In genomic region chr11:22853477-22854157, GRCm38 (mm10) we compare ENCODE assay signal across 13 mouse cellular contexts. TPM values are rescaled to one million over a fixed set of nuclear protein-coding genes. Genes with fewer than 3 reads are reported as not detected.
A peak's percentile ranks its signal among the peaks of the same experiment; 100 is the strongest.
DNase-seq lines count a peak whose midpoint lies in the region; ATAC-seq and TF ChIP-seq lines count a peak whose summit lies in the region.
"Had no signal": no experiment of that assay in that cellular context is flagged by ENCODE, and none has a peak within 500 bp of the region (broad histone marks: within the 10 kb centered on the region; RNA-seq: fewer than 3 reads in every experiment).

No protein-coding gene starts in this region.

- peak overlapping the region; percentile 12; the same call in 1 of the 2 replicates for H3K27ac ChIP-seq in forebrain, embryonic 11.5 days (ENCODE audit: low read depth, low read length)
- H3K27ac ChIP-seq in forebrain, embryonic 13.5 days = no peak overlapping the region
- peak overlapping the region; percentile 21 for H3K27ac ChIP-seq in lung, postnatal 0 days (ENCODE audit: low read length)
- H3K27ac ChIP-seq in liver, embryonic 13.5 days = peak overlapping the region; percentile 29
- no peak overlapping the region for H3K27ac ChIP-seq in cerebellum, adult 2 months (ENCODE audit: insufficient read depth, low read length)
- H3K27ac ChIP-seq: hindbrain, embryonic 13.5 days; limb, embryonic 12.5 days had no signal

- TF ChIP-seq CTCF in lung, postnatal 0 days (IDR thresholded peaks at IDR 0.05) = no peak
- TF ChIP-seq CTCF in cerebellum, adult 2 months (IDR thresholded peaks at IDR 0.05; ENCODE audit: borderline replicate concordance, insufficient read depth, low read depth, low read length) = no peak

- H3K4me1 ChIP-seq in forebrain, embryonic 11.5 days (replicated peaks; ENCODE audit: control insufficient read depth, insufficient read depth, low read length) = peaks cover 3% of the 10 kb centered on the region; the same call in 1 of the 2 replicates
- H3K4me1 ChIP-seq in forebrain, embryonic 13.5 days = peaks cover 6% of the 10 kb centered on the region
- peaks cover 40% of the 10 kb centered on the region for H3K4me1 ChIP-seq in lung, postnatal 0 days (ENCODE audit: insufficient read depth, low read depth, low read length)
- H3K4me1 ChIP-seq in liver, embryonic 13.5 days (replicated peaks) = peaks cover 92% of the 10 kb centered on the region
- H3K4me1 ChIP-seq in cerebellum, adult 2 months (ENCODE audit: control insufficient read depth, insufficient read depth, low read length) = no peaks in the 10 kb centered on the region

- H3K9ac ChIP-seq in forebrain, embryonic 11.5 days (ENCODE audit: low read length) = no peak overlapping the region
- H3K9ac ChIP-seq in forebrain, embryonic 13.5 days = no peak overlapping the region
- H3K9ac ChIP-seq in lung, postnatal 0 days (replicated peaks; ENCODE audit: low read depth) = no peak overlapping the region
- H3K9ac ChIP-seq in liver, embryonic 13.5 days = 0 out of 2 replicates have a peak overlapping the region, but pooled peaks have one; percentile 2
- H3K9ac ChIP-seq: hindbrain, embryonic 13.5 days; limb, embryonic 12.5 days had no signal

- no peak overlapping the region for H3K4me2 ChIP-seq in forebrain, embryonic 11.5 days (ENCODE audit: low read depth, low read length, severe bottlenecking)
- H3K4me2 ChIP-seq in forebrain, embryonic 13.5 days = no peak overlapping the region
- 0 out of 2 replicates have a peak overlapping the region, but pooled peaks have one; percentile 0 for H3K4me2 ChIP-seq in lung, postnatal 0 days (replicated peaks; ENCODE audit: low read depth, low read length)
- no peak overlapping the region for H3K4me2 ChIP-seq in liver, embryonic 13.5 days
- H3K4me2 ChIP-seq: hindbrain, embryonic 13.5 days; limb, embryonic 12.5 days had no signal

- H3K4me3 ChIP-seq in forebrain, embryonic 11.5 days (ENCODE audit: low read depth, low read length) = no peak overlapping the region
- H3K4me3 ChIP-seq in forebrain, embryonic 13.5 days = no peak overlapping the region
- H3K4me3 ChIP-seq in lung, postnatal 0 days (ENCODE audit: low read depth, low read length) = no peak overlapping the region
- H3K4me3 ChIP-seq in liver, embryonic 13.5 days (replicated peaks) = no peak overlapping the region
- H3K4me3 ChIP-seq in cerebellum, adult 2 months (replicated peaks; ENCODE audit: insufficient read depth, low read depth, low read length) = no peak overlapping the region
- H3K4me3 ChIP-seq: hindbrain, embryonic 13.5 days; layer of hippocampus, adult 2 months; limb, embryonic 12.5 days had no signal

- WGBS in forebrain, embryonic 11.5 days = 68% methylated on average over 2 of the region's 2 CpGs
- 39% methylated on average over 2 of the region's 2 CpGs for WGBS in forebrain, embryonic 13.5 days
- 28% methylated on average over 2 of the region's 2 CpGs for WGBS in lung, postnatal 0 days
- 29% methylated on average over 2 of the region's 2 CpGs for WGBS in liver, embryonic 13.5 days (ENCODE audit: insufficient replicate concordance)
- WGBS in cerebellum, adult 2 months = 77% methylated on average over 2 of the region's 2 CpGs

- no peaks in the 10 kb centered on the region for H3K9me3 ChIP-seq in forebrain, embryonic 11.5 days (ENCODE audit: control insufficient read depth, low read length)
- H3K9me3 ChIP-seq in forebrain, embryonic 13.5 days (replicated peaks) = no peaks in the 10 kb centered on the region
- no peaks in the 10 kb centered on the region for H3K9me3 ChIP-seq in lung, postnatal 0 days (ENCODE audit: low read length)
- no peaks in the 10 kb centered on the region for H3K9me3 ChIP-seq in liver, embryonic 13.5 days (replicated peaks)
- H3K9me3 ChIP-seq: hindbrain, embryonic 13.5 days; limb, embryonic 12.5 days had no signal

- ATAC-seq in forebrain, embryonic 11.5 days (replicated peaks; ENCODE audit: low FRiP score) = no peak
- no peak for ATAC-seq in forebrain, embryonic 13.5 days
- peak; percentile 24; the same call in 1 of the 2 replicates for ATAC-seq in lung, postnatal 0 days
- ATAC-seq in liver, embryonic 13.5 days (ENCODE audit: low read depth) = no peak
- ATAC-seq in erythroid progenitor cell, adult 5-6 weeks (replicated peaks; ENCODE audit: low FRiP score, poor library complexity, severe bottlenecking) = no peak

- no peak for TF ChIP-seq POLR2A in cerebellum, adult 2 months (IDR thresholded peaks at IDR 0.05; ENCODE audit: borderline replicate concordance, insufficient read depth, low read length)

- DNase-seq in forebrain, embryonic 11.5 days (ENCODE audit: low spot score) = no peak
- no peak for DNase-seq in lung, postnatal 0 days (ENCODE audit: low spot score)
- DNase-seq in lung, postnatal 10 days = no peak
- DNase-seq in liver, embryonic 13.5 days = no peak
- DNase-seq in right cerebral cortex, postnatal 10 days (ENCODE audit: low spot score in 2 of 2) = no peak
- DNase-seq in cerebellum, adult 2 months = no peak
- DNase-seq: cerebellum, adult 9-11 months; spleen, adult 18-20 months had no signal

- H3K36me3 ChIP-seq in forebrain, embryonic 11.5 days (ENCODE audit: control insufficient read depth, insufficient read depth, low read length) = no peaks in the 10 kb centered on the region
- H3K36me3 ChIP-seq in forebrain, embryonic 13.5 days (ENCODE audit: poor library complexity, severe bottlenecking) = no peaks in the 10 kb centered on the region
- no peaks in the 10 kb centered on the region for H3K36me3 ChIP-seq in lung, postnatal 0 days (ENCODE audit: insufficient read depth, low read length)
- no peaks in the 10 kb centered on the region for H3K36me3 ChIP-seq in liver, embryonic 13.5 days
- H3K36me3 ChIP-seq: hindbrain, embryonic 13.5 days; limb, embryonic 12.5 days had no signal

- TF ChIP-seq EP300 in lung, postnatal 0 days (IDR thresholded peaks at IDR 0.05) = no peak

- H3K27me3 ChIP-seq in forebrain, embryonic 11.5 days (ENCODE audit: control insufficient read depth, insufficient read depth, low read length) = peaks cover 18% of the 10 kb centered on the region; the same call in 1 of the 2 replicates
- peaks cover 23% of the 10 kb centered on the region for H3K27me3 ChIP-seq in forebrain, embryonic 13.5 days
- H3K27me3 ChIP-seq in lung, postnatal 0 days (replicated peaks; ENCODE audit: insufficient read depth, low read length) = no peaks in the 10 kb centered on the region
- peaks cover 5% of the 10 kb centered on the region; the same call in 1 of the 2 replicates for H3K27me3 ChIP-seq in liver, embryonic 13.5 days
- H3K27me3 ChIP-seq in cerebellum, adult 2 months (ENCODE audit: control insufficient read depth, insufficient read depth, low read length) = peaks cover 1% of the 10 kb centered on the region; the same call in 1 of the 2 replicates

RNA-seq across cellular contexts. Expression of gene B3gnt2, which starts 7.1 kb away (rescaled TPM):
- 2.4 and 2.8 TPM in 2 replicates for polyA plus RNA-seq in forebrain, embryonic 11.5 days (2014; fragmentation: Nextera tagmentation; extraction: Ambion mirVana)
- 2.0 and 2.2 TPM in 2 replicates for polyA plus RNA-seq in forebrain, embryonic 13.5 days (2015; fragmentation: Nextera tagmentation; extraction: Ambion mirVana)
- polyA plus RNA-seq in lung, postnatal 0 days (2015; fragmentation: Nextera tagmentation; extraction: Ambion mirVana) = 20.4 and 22.3 TPM in 2 replicates
- 4.8 TPM in 2 replicates for polyA plus RNA-seq in liver, embryonic 13.5 days (2015; fragmentation: Nextera tagmentation; extraction: Ambion mirVana)
- 0.42 TPM in 1 of 2 replicates, not detected in the other for total RNA-seq in erythroid progenitor cell, adult 5-6 weeks (2015; ENCODE audit: low replicate concordance)
- total RNA-seq in erythroid progenitor cell, adult 5-6 weeks (2017; ENCODE audit: low replicate concordance) = 4.4 and 11.2 TPM in 2 replicates
- polyA plus RNA-seq in cerebellum, adult 2 months (2012; rRNA removed) = 7.1 and 8.7 TPM in 2 replicates

Comparison
In these comparisons a context has a peak if more than half of its experiments do, and no peak if none do; other contexts are left out.
1. H3K27ac ChIP-seq: peak in forebrain, embryonic 11.5 days (single experiment), lung, postnatal 0 days (single experiment) and liver, embryonic 13.5 days (single experiment); none in forebrain, embryonic 13.5 days (single experiment) and cerebellum, adult 2 months (single experiment).